Mouse (Mus musculus): ENCODE results near the gene Stac2.

Gene Stac2

DNA sequence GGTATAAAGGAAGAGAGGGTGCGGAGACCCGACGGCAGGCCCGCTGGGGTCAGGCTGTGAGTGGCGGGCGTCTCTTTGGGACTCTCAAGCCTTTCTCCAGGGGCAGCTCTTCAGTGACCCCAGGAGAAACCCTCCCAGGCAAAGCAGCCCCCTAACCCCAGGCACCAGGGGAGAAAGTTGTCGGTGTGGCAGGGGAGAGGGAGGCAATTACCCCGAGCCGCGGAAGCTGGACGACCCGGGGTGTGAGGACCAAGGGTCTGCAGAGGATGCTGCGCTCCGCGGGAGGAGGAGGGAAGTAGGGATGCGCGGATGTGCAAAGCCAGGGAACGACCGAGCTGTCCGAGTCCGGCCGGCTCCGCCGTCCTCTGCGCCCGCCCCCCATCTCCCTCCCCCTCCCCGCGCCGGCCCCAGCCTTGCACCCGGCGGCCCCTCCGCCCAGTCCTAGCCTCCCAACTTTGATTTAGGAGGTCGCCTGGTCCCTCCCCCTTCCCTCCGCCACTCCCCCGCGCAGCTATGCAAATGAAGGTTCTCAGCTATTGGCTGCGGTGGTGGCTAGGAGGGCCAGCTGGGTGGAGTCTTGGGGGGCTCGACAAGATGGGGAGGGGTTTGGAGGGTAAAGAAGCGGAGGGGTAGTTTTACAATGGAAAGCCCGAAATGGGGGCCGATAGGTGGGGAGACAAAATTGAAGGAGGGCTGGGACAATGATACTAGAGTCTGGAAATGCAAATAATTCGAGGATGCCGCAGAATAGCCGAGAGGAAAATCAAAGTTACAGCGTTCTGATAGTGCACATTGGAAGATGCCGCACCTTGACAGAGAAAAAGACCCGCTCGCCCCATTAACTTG lies at the start of gene Stac2:
Gene Stac2, minus strand, starts transcription at position 474 of the 846 bp plus-strand sequence.
- in situ Hi-C loops (cut with MseI, MboI) = no loop called here

GRCm38 (mm10) chr11:98101332-98101731 lies 48.1 kb upstream of the Stac2 start:
- in situ Hi-C loops (cut with MseI, MboI) = no loop called here

DNA sequence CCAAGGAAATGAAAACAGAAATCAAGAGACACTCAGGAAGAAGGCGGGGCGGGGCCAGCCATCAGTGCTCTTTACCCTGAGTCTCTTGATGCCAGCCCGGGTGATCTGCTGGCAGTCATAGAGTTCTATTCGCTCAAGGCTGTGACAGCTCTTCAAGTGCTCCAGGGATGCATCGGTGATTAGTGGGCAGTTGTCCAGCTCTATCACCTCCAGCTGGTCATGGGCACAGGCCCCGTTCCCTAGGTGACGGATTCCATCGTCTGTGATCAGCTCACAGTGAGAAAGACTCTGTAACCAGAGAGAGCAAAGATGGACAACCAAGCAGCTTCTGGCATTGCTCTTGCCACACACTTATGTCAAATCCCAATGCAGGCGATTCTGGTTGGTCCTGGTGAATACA lies 37.3 kb upstream of the Stac2 start:
- in situ Hi-C loops (cut with MseI, MboI) = no loop called here

DNA sequence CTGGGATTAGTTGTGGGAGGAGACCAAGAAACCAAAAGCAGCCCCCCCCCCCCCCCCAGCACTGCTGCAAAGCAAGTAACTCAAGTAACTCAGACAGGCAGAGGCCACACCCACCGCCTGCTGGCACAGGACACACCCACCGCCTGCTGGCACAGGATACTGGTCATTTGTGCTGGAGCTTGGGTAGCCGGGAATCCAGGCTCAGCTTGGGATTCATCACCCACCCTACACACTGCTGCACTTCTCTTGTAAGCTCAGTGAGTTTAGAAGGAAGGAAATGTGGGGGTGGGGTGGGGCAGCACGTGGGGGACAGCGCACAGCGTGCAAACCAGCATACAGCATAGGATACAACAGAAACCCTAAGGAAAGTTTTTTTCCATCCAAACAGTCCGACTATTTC lies 35.0 kb upstream of the Stac2 start:
- in situ Hi-C loops (cut with MseI, MboI) = no loop called here

GRCm38 (mm10) chr11:98086574-98086973 lies 33.3 kb upstream of the Stac2 start:
- in situ Hi-C loops (cut with MseI, MboI) = no loop called here

DNA sequence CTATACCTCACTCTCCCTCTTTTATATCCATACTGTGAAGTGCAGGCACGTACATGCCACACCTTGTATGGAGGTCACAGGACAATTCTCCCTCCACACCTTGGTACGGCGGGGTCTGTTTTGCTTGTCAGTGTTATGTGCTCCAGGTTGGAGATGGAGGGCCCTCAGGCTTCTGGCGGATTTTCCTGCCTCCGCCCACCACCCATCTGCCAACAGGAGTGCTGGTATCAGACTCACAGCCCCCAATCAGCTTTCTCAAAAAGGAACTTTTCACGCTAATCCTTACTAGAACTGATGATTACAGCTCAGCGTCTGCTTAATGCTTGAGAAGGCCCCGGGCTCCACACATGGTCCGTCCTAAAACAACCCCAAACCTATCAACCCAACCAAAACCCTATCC lies 32.9 kb upstream of the Stac2 start:
- in situ Hi-C loops (cut with MseI, MboI) = no loop called here

DNA sequence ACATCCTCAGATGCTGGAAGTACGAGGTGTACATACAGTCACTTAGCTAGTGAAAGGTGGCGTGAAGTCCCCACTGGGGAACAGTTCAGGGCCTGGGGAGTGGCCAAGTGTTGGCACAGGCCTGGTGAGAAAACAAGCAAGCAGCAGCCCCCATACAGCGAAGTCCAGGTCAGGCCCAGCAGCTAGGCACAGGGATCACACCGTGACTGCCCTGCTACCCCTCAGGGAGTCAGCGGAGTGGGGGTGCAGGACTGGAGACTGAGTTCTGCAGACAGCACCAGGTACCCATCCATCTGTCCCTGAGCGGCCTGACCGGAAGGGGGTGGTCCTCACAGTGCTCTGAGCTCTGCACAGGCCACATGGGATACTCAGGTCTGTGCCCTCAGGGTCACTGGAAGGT lies 29.5 kb upstream of the Stac2 start:
- in situ Hi-C loops (cut with MseI, MboI) = no loop called here

DNA sequence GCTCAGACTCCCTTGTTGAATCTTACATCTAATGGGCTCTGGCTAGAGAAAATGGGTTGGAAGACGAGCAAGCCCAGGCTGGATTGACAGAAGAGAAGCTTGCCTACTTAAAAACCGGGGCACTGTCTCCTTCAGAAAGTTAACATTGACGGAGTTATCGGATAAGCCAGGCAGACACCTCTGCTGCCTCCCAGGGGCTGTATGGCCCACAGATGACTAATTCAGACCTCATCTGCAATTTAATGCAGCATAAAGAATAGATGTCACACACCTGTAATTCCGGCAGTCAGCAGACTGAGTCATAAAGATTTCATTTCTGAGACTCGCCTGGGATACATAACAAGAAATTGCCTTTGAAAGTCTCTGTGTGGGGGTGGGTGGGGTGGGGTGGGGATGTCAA lies 27.2 kb upstream of the Stac2 start:
- in situ Hi-C loops (cut with MseI, MboI) = no loop called here

DNA sequence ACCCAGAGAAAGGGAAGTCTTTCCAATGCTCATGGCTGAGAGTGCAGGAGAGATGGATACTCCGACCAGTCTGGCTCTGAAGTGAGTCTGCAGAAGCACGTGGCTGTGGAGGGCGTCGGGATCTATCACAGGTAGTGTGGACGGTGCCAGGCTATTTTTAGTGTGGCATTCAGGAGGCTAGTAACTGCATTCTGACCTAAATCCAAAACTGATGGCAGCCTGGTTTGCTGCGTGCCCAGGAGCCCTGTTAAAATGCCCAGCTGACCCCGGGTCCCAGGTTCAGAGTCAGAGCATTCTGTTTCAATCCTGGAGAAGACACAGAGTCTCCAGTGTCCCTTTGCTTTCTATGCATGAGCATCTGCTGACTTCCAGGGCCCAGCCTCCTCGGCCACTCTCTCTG lies 23.8 kb upstream of the Stac2 start:
- in situ Hi-C loops (cut with MseI, MboI) = loop anchor here (5.0 kb wide), 1 partner anchor 45 kb away; no protein-coding TSS in a partner anchor

DNA sequence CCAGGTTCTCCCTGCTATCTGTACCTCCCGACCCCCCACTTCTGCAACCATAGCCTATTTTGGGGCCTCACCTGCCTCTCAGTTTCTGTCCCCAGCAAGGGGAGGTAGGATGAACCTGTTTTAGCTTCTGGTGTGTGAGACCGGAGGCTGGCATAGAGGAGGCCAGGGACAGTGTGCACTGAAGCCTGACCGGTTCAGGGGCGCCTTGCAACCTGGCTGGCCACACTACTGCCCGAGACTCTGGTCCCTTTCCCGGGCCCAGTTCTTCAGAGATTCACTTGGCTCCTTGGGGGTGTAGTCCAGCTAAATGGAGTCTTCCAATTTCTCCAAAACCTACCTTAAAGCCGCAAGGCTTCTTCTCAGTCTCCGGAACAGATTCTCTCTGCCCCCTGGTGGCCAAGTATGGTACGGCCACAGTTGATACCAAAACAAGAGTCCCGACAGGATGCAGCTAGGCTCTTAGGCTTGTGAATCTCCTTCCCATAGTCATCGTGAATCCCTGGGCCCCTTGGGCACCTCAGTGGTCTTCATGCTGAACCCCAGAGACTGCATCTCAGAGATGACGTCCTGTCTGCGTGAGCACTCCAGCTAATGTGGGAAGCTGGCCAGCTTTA lies 22.0 kb upstream of the Stac2 start:
- in situ Hi-C loops (cut with MseI, MboI) = loop anchor here (5.0 kb wide), 1 partner anchor 43 kb away; no protein-coding TSS in a partner anchor

- in situ Hi-C loops (cut with MseI, MboI) = no loop called here
Observed at GRCm38 (mm10) chr11:98073442-98073841, 20.2 kb upstream of the Stac2 start.

- in situ Hi-C loops (cut with MseI, MboI) = no loop called here
Observed at GRCm38 (mm10) chr11:98067255-98067654, 14.0 kb upstream of the Stac2 start.

- in situ Hi-C loops (cut with MseI, MboI) = no loop called here
Observed at GRCm38 (mm10) chr11:98066201-98066600, 12.9 kb upstream of the Stac2 start.

DNA sequence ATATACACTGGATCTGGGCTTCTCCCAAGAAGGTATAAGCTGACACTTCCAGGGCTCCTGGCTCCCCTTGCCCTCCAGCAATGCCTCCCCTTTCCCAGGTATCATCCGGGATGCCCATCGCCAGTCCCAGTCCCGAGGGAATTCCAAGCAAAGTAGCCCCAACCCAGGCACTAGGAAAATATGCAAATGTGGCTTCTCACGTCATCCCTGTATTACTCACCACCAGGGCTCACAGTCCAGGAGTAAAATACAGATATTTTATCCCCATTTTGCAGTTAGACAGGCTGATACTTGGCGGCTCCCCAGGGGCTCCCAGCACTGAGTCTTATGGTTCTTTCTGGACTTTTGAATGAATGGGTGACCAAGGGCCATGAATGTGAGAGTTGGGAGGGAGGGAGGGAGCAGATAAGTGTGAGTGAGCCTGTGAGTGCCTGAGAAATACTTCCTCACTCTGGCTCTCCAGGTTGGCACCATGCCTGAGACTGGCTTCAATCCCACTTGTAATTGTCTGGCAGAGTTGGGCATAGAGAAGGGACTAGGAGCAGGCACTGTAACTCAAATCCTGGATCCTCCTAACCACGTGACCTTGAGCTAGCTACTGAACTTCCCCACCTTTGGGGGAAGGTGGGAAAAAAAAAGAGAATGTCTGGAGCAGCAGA lies 8.8 kb upstream of the Stac2 start:
- in situ Hi-C loops (cut with MseI, MboI) = no loop called here

GRCm38 (mm10) chr11:98061441-98061840 lies 8.2 kb upstream of the Stac2 start:
- in situ Hi-C loops (cut with MseI, MboI) = no loop called here

DNA sequence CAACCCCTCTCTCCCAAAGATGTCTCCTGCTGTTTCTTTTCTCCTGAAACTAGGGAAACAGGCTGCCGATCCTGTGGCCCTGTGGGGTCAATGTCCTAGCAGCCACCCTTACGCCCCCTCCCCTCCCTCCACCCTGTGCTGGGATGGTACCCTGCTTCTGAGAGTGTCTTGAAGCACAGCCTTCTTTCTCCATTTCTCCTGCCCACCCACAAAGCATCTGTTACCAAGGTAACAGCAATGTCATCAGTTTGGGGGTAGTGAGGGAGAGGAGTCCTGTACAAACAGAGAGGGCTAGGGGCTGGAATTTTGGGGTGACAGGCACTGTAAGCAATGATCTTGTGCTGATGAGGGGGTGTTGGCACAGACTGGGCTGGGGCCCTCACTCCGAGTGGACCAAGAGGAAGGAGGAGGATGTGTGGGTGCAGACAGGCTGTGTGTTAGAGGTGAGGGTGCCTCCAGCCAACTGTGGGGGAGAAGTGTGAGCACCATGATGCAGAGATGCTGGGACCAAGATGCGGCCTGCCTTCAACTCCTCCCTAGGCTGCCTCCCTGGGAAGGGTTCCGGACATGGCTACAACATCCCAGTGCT lies 6.9 kb upstream of the Stac2 start:
- in situ Hi-C loops (cut with MseI, MboI) = no loop called here

DNA sequence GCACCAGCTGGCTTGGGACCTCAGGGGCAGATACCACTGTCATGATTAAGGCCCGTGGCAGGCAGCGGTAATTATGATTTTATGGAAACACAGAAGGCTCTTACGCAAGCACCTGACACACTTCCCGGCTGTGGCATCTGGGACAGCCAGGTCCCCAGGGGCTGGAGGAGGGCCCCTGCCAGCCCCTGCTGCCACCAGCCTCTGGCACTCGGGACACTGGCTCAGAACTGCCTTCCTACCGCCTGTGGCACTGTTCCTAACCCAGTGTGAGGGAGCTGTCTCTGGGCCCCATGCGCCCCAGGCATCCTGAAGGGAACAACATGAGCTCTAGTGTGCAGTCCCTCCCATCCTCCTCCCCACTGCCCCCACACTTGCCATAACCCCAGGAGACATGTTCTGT lies 6.4 kb upstream of the Stac2 start:
- in situ Hi-C loops (cut with MseI, MboI) = no loop called here

- in situ Hi-C loops (cut with MseI, MboI) = no loop called here
Observed at GRCm38 (mm10) chr11:98057998-98058397, 4.7 kb upstream of the Stac2 start.

DNA sequence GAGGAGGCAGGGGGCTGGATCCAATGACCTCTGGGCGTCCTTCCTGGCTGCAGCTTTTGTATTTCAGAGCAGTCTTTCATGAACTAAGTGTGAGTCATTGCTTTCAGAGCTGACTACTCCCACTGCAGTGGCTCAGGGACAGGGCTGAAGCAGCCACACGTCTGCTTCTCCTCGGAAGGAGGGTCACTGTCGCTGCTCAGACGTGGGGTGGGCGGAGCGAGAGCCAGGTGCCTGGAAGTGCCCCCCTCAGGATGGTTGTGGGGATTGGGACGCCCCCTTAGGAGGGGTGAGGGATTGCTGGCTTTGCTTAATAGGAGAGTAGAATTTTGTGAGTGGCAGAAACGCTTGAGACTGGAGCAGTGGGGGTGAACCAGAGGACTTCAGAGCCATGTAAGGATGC lies 4.2 kb upstream of the Stac2 start:
- in situ Hi-C loops (cut with MseI, MboI) = no loop called here

GRCm38 (mm10) chr11:98052129-98052988 lies 903 bp downstream of the Stac2 start:
- in situ Hi-C loops (cut with MseI, MboI) = no loop called here

GRCm38 (mm10) chr11:98051611-98052128 lies 1.6 kb downstream of the Stac2 start:
- in situ Hi-C loops (cut with MseI, MboI) = no loop called here
